Mouse (Mus musculus): Measurements from ENCODE around the gene Sash1. TPM values are rescaled to one million over a fixed set of nuclear protein-coding genes. Genes with fewer than 3 reads are reported as not detected.

The Sash1 gene
- total RNA-seq, 2 experiments from 2014 or later = 68.7 to 71.6 TPM

- no peak for DNase-seq (ENCODE audit: extremely low spot score in 1 of 2, low spot score in 2 of 2)
- intact Hi-C loops (cut with DNase I) = no loop called here
Measured at GRCm38 (mm10) chr10:8811261-8812039, 74.4 kb downstream of the Sash1 start.

GRCm38 (mm10) chr10:8810496-8810895, 75.4 kb downstream of the Sash1 start:
- intact Hi-C loops (cut with DNase I) = no loop called here
- no peak for DNase-seq (ENCODE audit: extremely low spot score in 1 of 2, low spot score in 2 of 2)

- intact Hi-C loops (cut with DNase I) = no loop called here
- DNase-seq (ENCODE audit: extremely low spot score in 1 of 2, low spot score in 2 of 2) = no peak
Measured at GRCm38 (mm10) chr10:8808383-8808782, 77.5 kb downstream of the Sash1 start.

GRCm38 (mm10) chr10:8807581-8807980, 78.3 kb downstream of the Sash1 start:
- no peak for DNase-seq (ENCODE audit: extremely low spot score in 1 of 2, low spot score in 2 of 2)
- intact Hi-C loops (cut with DNase I) = no loop called here

GRCm38 (mm10) chr10:8805402-8805801, 80.5 kb downstream of the Sash1 start:
- peak in 1 of 2 experiments; percentile 75 for DNase-seq (ENCODE audit: extremely low spot score in 1 of 2, low spot score in 2 of 2)
- intact Hi-C loops (cut with DNase I) = no loop called here

- DNase-seq (ENCODE audit: extremely low spot score in 1 of 2, low spot score in 2 of 2) = peak; percentile 33 to 73
- intact Hi-C loops (cut with DNase I) = no loop called here
Measured at GRCm38 (mm10) chr10:8804292-8804691, 81.6 kb downstream of the Sash1 start.

- intact Hi-C loops (cut with DNase I) = no loop called here
- no peak for DNase-seq (ENCODE audit: extremely low spot score in 1 of 2, low spot score in 2 of 2)
Measured at GRCm38 (mm10) chr10:8801719-8802347, 84.0 kb downstream of the Sash1 start.

- intact Hi-C loops (cut with DNase I) = no loop called here
- peak; percentile 75 to 77 for DNase-seq (ENCODE audit: extremely low spot score in 1 of 2, low spot score in 2 of 2)
Measured at GRCm38 (mm10) chr10:8801139-8801613, 84.7 kb downstream of the Sash1 start.

GRCm38 (mm10) chr10:8797826-8798225, 88.0 kb downstream of the Sash1 start:
- intact Hi-C loops (cut with DNase I) = loop anchor here (10.0 kb wide), 2 partner anchors 177 to 957 kb away; no protein-coding TSS in a partner anchor
- peak in 1 of 2 experiments; percentile 49 for DNase-seq (ENCODE audit: extremely low spot score in 1 of 2, low spot score in 2 of 2)

GRCm38 (mm10) chr10:8795336-8795735, 90.5 kb downstream of the Sash1 start:
- peak; percentile 42 to 81 for DNase-seq (ENCODE audit: extremely low spot score in 1 of 2, low spot score in 2 of 2)
- intact Hi-C loops (cut with DNase I) = loop anchor here (10.0 kb wide), 2 partner anchors 179 to 959 kb away; no protein-coding TSS in a partner anchor

- intact Hi-C loops (cut with DNase I) = loop anchor here (10.0 kb wide), 2 partner anchors 182 to 962 kb away; no protein-coding TSS in a partner anchor
- peak; percentile 62 to 70 for DNase-seq (ENCODE audit: extremely low spot score in 1 of 2, low spot score in 2 of 2)
Measured at GRCm38 (mm10) chr10:8792412-8792811, 93.5 kb downstream of the Sash1 start.

GRCm38 (mm10) chr10:8789096-8789495, 96.8 kb downstream of the Sash1 start:
- no peak for DNase-seq (ENCODE audit: extremely low spot score in 1 of 2, low spot score in 2 of 2)
- intact Hi-C loops (cut with DNase I) = loop anchor here (5.0 kb wide), 1 partner anchor 888 kb away; the partner anchor contains the start of gene Samd5

- DNase-seq (ENCODE audit: extremely low spot score in 1 of 2, low spot score in 2 of 2) = no peak
- intact Hi-C loops (cut with DNase I) = loop anchor here (5.0 kb wide), 1 partner anchor 890 kb away; the partner anchor contains the start of gene Samd5
Measured at GRCm38 (mm10) chr10:8787221-8787620, 98.6 kb downstream of the Sash1 start.

- DNase-seq (ENCODE audit: extremely low spot score in 1 of 2, low spot score in 2 of 2) = no peak
- intact Hi-C loops (cut with DNase I) = loop anchor here (5.0 kb wide), 1 partner anchor 892 kb away; the partner anchor contains the start of gene Samd5
Measured at GRCm38 (mm10) chr10:8785451-8786145, 100.3 kb downstream of the Sash1 start.

- DNase-seq (ENCODE audit: extremely low spot score in 1 of 2, low spot score in 2 of 2) = no peak
- intact Hi-C loops (cut with DNase I) = no loop called here
Measured at GRCm38 (mm10) chr10:8781876-8782372, 103.9 kb downstream of the Sash1 start.

GRCm38 (mm10) chr10:8779842-8780241, 106.0 kb downstream of the Sash1 start:
- intact Hi-C loops (cut with DNase I) = no loop called here

GRCm38 (mm10) chr10:8778845-8779244, 107.0 kb downstream of the Sash1 start:
- no peak for DNase-seq (ENCODE audit: extremely low spot score in 1 of 2, low spot score in 2 of 2)
- intact Hi-C loops (cut with DNase I) = no loop called here

More at GRCm38 (mm10) chr10:8779842-8780241, 106.0 kb downstream of the Sash1 start:
- no peak for DNase-seq (ENCODE audit: extremely low spot score in 1 of 2, low spot score in 2 of 2)

GRCm38 (mm10) chr10:8777552-8778253, 108.2 kb downstream of the Sash1 start:
- DNase-seq (ENCODE audit: extremely low spot score in 1 of 2, low spot score in 2 of 2) = no peak
- intact Hi-C loops (cut with DNase I) = no loop called here
